8 mouse cellular contexts compared by ENCODE assay signal in genomic region chr15:88837199-88837932, GRCm38 (mm10). TPM values are rescaled to one million over a fixed set of nuclear protein-coding genes. Genes with fewer than 3 reads are reported as not detected.
DNase-seq lines count a peak whose midpoint lies in the region; ATAC-seq and TF ChIP-seq lines count a peak whose summit lies in the region.

No protein-coding gene starts in this region.

- no peak overlapping the region for H3K27ac ChIP-seq in bone marrow macrophage, adult 2 months (ENCODE audit: insufficient read depth, low read depth, low read length)
- peak overlapping the region; percentile 41; the same call in 1 of the 2 replicates for H3K27ac ChIP-seq in limb, embryonic 12.5 days
- H3K27ac ChIP-seq in midbrain, embryonic 11.5 days (ENCODE audit: low read depth, low read length): no peak overlapping the region

- H3K4me1 ChIP-seq in bone marrow macrophage, adult 2 months (ENCODE audit: control insufficient read depth, insufficient read depth, low read length): no peaks in the 10 kb centered on the region; the same call in 1 of the 2 replicates
- peaks cover 52% of the 10 kb centered on the region for H3K4me1 ChIP-seq in limb, embryonic 12.5 days (replicated peaks)
- peaks cover 4% of the 10 kb centered on the region; the same call in 1 of the 2 replicates for H3K4me1 ChIP-seq in midbrain, embryonic 11.5 days (ENCODE audit: control insufficient read depth, insufficient read depth, low read length)

- H3K9me3 ChIP-seq in limb, embryonic 12.5 days: no peaks in the 10 kb centered on the region
- no peaks in the 10 kb centered on the region for H3K9me3 ChIP-seq in midbrain, embryonic 11.5 days (ENCODE audit: control insufficient read depth, low read length)

- H3K27me3 ChIP-seq in limb, embryonic 12.5 days: no peaks in the 10 kb centered on the region
- H3K27me3 ChIP-seq in midbrain, embryonic 11.5 days (ENCODE audit: control insufficient read depth, insufficient read depth, low read length): no peaks in the 10 kb centered on the region

- peak; percentile 62 for DNase-seq in layer of hippocampus, adult 11-12 months (ENCODE audit: low spot score)
- DNase-seq in layer of hippocampus, adult 9-10 months (ENCODE audit: low spot score): no peak
- DNase-seq in gastrocnemius, postnatal 25 days: peak; percentile 75
- DNase-seq in midbrain, embryonic 11.5 days (ENCODE audit: low spot score, missing footprints): peak; percentile 96
- DNase-seq in testis, postnatal 10 days (ENCODE audit: low spot score): peak; percentile 77

- peak; percentile 89 for ATAC-seq in inflammation-experienced regulatory T-cells, adult 6 months
- 0 out of 2 replicates have a peak, but pooled peaks have one; percentile 9 for ATAC-seq in limb, embryonic 12.5 days (ENCODE audit: insufficient number of reproducible peaks, insufficient read depth, low FRiP score, low TSS enrichment, low read depth)
- peak; percentile 70 for ATAC-seq in midbrain, embryonic 11.5 days (ENCODE audit: low FRiP score)

- H3K4me2 ChIP-seq in limb, embryonic 12.5 days: peak overlapping the region; percentile 73
- H3K4me2 ChIP-seq in midbrain, embryonic 11.5 days: peak overlapping the region; percentile 50

- no peak for TF ChIP-seq CTCF in bone marrow macrophage, adult 2 months (IDR thresholded peaks at IDR 0.05; ENCODE audit: low read depth, low read length)

- no peak for TF ChIP-seq POLR2A in bone marrow macrophage, adult 2 months (IDR thresholded peaks at IDR 0.05; ENCODE audit: borderline replicate concordance, low read depth, low read length)

- H3K36me3 ChIP-seq in limb, embryonic 12.5 days: no peaks in the 10 kb centered on the region
- no peaks in the 10 kb centered on the region for H3K36me3 ChIP-seq in midbrain, embryonic 11.5 days (ENCODE audit: control insufficient read depth, insufficient read depth, low read length)

- under 1% methylated on average over 39 of the region's 39 CpGs for WGBS in limb, embryonic 12.5 days
- under 1% methylated on average over 36 of the region's 39 CpGs for WGBS in midbrain, embryonic 11.5 days

- peak overlapping the region; percentile 59 for H3K4me3 ChIP-seq in bone marrow macrophage, adult 2 months (ENCODE audit: insufficient read depth, low read length)
- H3K4me3 ChIP-seq in limb, embryonic 12.5 days (replicated peaks): peak overlapping the region; percentile 44
- H3K4me3 ChIP-seq in midbrain, embryonic 11.5 days (ENCODE audit: low read depth, low read length): peak overlapping the region; percentile 41

- H3K9ac ChIP-seq in limb, embryonic 12.5 days (replicated peaks): peak overlapping the region; percentile 56
- H3K9ac ChIP-seq in midbrain, embryonic 11.5 days (ENCODE audit: low read length): peak overlapping the region; percentile 59

RNA-seq across cellular contexts. Expression of gene Creld2, which starts 17.9 kb away (rescaled TPM):
- polyA plus RNA-seq in bone marrow macrophage, adult 2 months (2012; ENCODE audit: insufficient read depth, insufficient read length, missing spikeins): 23.0 and 24.4 TPM in 2 replicates
- 1 to 10 TPM; 9.8 to 9.9 TPM for total RNA-seq in gastrocnemius, postnatal 25 days (2021)
- polyA plus RNA-seq in inflammation-experienced regulatory T-cells, adult 6 months (2017; shearing (Covaris generic)): 10 to 100 TPM; 22.9 to 40.9 (median 28.4) TPM
- polyA plus RNA-seq in limb, embryonic 12.5 days (2016; fragmentation: Nextera tagmentation; extraction: Ambion mirVana): 70.6 and 74.7 TPM in 2 replicates
- polyA plus RNA-seq in midbrain, embryonic 11.5 days (2014; fragmentation: Nextera tagmentation; extraction: Ambion mirVana): 72.5 and 81.7 TPM in 2 replicates

RNA-seq across cellular contexts. Expression of gene Alg12, which starts 18.2 kb away (rescaled TPM):
- 10.2 and 10.3 TPM in 2 replicates for polyA plus RNA-seq in bone marrow macrophage, adult 2 months (2012; ENCODE audit: insufficient read depth, insufficient read length, missing spikeins)
- total RNA-seq in gastrocnemius, postnatal 25 days (2021): 1 to 10 TPM; 3.5 to 5.2 TPM
- polyA plus RNA-seq in inflammation-experienced regulatory T-cells, adult 6 months (2017; shearing (Covaris generic)): 10 to 100 TPM; 12.8 to 22.4 (median 15.8) TPM
- 10.3 and 11.2 TPM in 2 replicates for polyA plus RNA-seq in limb, embryonic 12.5 days (2016; fragmentation: Nextera tagmentation; extraction: Ambion mirVana)
- polyA plus RNA-seq in midbrain, embryonic 11.5 days (2014; fragmentation: Nextera tagmentation; extraction: Ambion mirVana): 10.8 and 11.0 TPM in 2 replicates

RNA-seq across cellular contexts. Expression of gene Pim3, which starts 24.6 kb away (rescaled TPM):
- 9.2 and 9.9 TPM in 2 replicates for polyA plus RNA-seq in bone marrow macrophage, adult 2 months (2012; ENCODE audit: insufficient read depth, insufficient read length, missing spikeins)
- 10 to 100 TPM; 20.6 to 22.2 TPM for total RNA-seq in gastrocnemius, postnatal 25 days (2021)
- 1 to 10 TPM; 3.0 to 4.1 (median 4.0) TPM for polyA plus RNA-seq in inflammation-experienced regulatory T-cells, adult 6 months (2017; shearing (Covaris generic))
- polyA plus RNA-seq in limb, embryonic 12.5 days (2016; fragmentation: Nextera tagmentation; extraction: Ambion mirVana): 53.9 and 55.3 TPM in 2 replicates
- polyA plus RNA-seq in midbrain, embryonic 11.5 days (2014; fragmentation: Nextera tagmentation; extraction: Ambion mirVana): 30.1 and 30.5 TPM in 2 replicates

Comparison
In these comparisons a context has a peak if more than half of its experiments do, and no peak if none do; other contexts are left out.
1. ATAC-seq: peak in every context shown above with its lines; median percentile 89 in inflammation-experienced regulatory T-cells, adult 6 months; 70 in midbrain, embryonic 11.5 days; 9 in limb, embryonic 12.5 days.